Mouse (Mus musculus): ENCODE measurements around the gene Med25. TPM values are rescaled to one million over a fixed set of nuclear protein-coding genes. Genes with fewer than 3 reads are reported as not detected.
A peak's percentile ranks its signal among the peaks of the same experiment; 100 is the strongest.

Gene Med25
- polyA plus RNA-seq, 1 experiment from 2014 or later: 72.5 TPM

GRCm38 (mm10) chr7:44856265-44856916, 36.1 kb downstream of the Med25 start:
- H3K4me2 ChIP-seq: peak overlapping the region; percentile 93
- peak overlapping the region; percentile 83 for H3K9ac ChIP-seq (ENCODE audit: low read depth, low read length)
- no peak for ATAC-seq (replicated peaks; ENCODE audit: low FRiP score)
- H3K4me3 ChIP-seq (ENCODE audit: low read depth, low read length): peak overlapping the region; percentile 91
- H3K4me1 ChIP-seq (replicated peaks; ENCODE audit: control insufficient read depth, insufficient read depth, low read length): peaks cover 51% of the 10 kb centered on the region
- no peaks in the 10 kb centered on the region for H3K27me3 ChIP-seq (replicated peaks; ENCODE audit: control insufficient read depth, insufficient read depth, low read length)
- peak overlapping the region; percentile 97 for H3K27ac ChIP-seq (ENCODE audit: low read depth, low read length)
- peaks cover 9% of the 10 kb centered on the region; the same call in 1 of the 2 replicates for H3K36me3 ChIP-seq (ENCODE audit: control insufficient read depth, insufficient read depth, low read length)
- no peaks in the 10 kb centered on the region for H3K9me3 ChIP-seq (ENCODE audit: control insufficient read depth, low read length)
- no peak for DNase-seq (ENCODE audit: low spot score)
- WGBS: 34% methylated on average over 9 of the region's 9 CpGs

GRCm38 (mm10) chr7:44855036-44855435, 37.5 kb downstream of the Med25 start:
- no peak for DNase-seq (ENCODE audit: low spot score)
- no peak for ATAC-seq (replicated peaks; ENCODE audit: low FRiP score)
- Histone ChIP-seq H3K9ac (ENCODE audit: low read depth, low read length) (peak overlapping the region; percentile 84), H3K36me3 (ENCODE audit: control insufficient read depth, insufficient read depth, low read length) (peaks cover 8% of the 10 kb centered on the region; the same call in 1 of the 2 replicates), H3K4me2 (peak overlapping the region; percentile 93), H3K4me1 (replicated peaks; ENCODE audit: control insufficient read depth, insufficient read depth, low read length) (peaks cover 52% of the 10 kb centered on the region), H3K4me3 (ENCODE audit: low read depth, low read length) (peak overlapping the region; percentile 62), H3K27ac (ENCODE audit: low read depth, low read length) (peak overlapping the region; percentile 97), H3K27me3 (replicated peaks; ENCODE audit: control insufficient read depth, insufficient read depth, low read length) (no peaks in the 10 kb centered on the region), H3K9me3 (ENCODE audit: control insufficient read depth, low read length) (no peaks in the 10 kb centered on the region)
- 40% methylated on average over 10 of the region's 10 CpGs for WGBS

GRCm38 (mm10) chr7:44854356-44855031, 38.0 kb downstream of the Med25 start:
- DNase-seq (ENCODE audit: low spot score): peak; percentile 86
- peak overlapping the region; percentile 84 for H3K9ac ChIP-seq (ENCODE audit: low read depth, low read length)
- H3K9me3 ChIP-seq (ENCODE audit: control insufficient read depth, low read length): no peaks in the 10 kb centered on the region
- no peaks in the 10 kb centered on the region for H3K27me3 ChIP-seq (replicated peaks; ENCODE audit: control insufficient read depth, insufficient read depth, low read length)
- H3K27ac ChIP-seq (ENCODE audit: low read depth, low read length): peak overlapping the region; percentile 97
- peak overlapping the region; percentile 93 for H3K4me2 ChIP-seq
- WGBS: 1% methylated on average over 45 of the region's 45 CpGs
- peaks cover 52% of the 10 kb centered on the region for H3K4me1 ChIP-seq (replicated peaks; ENCODE audit: control insufficient read depth, insufficient read depth, low read length)
- peaks cover 8% of the 10 kb centered on the region; the same call in 1 of the 2 replicates for H3K36me3 ChIP-seq (ENCODE audit: control insufficient read depth, insufficient read depth, low read length)
- peak; percentile 70 for ATAC-seq (replicated peaks; ENCODE audit: low FRiP score)
- H3K4me3 ChIP-seq (ENCODE audit: low read depth, low read length): peak overlapping the region; percentile 62

- Histone ChIP-seq H3K9me3 (ENCODE audit: control insufficient read depth, low read length) (no peaks in the 10 kb centered on the region), H3K27ac (ENCODE audit: low read depth, low read length) (peak overlapping the region; percentile 97), H3K4me3 (ENCODE audit: low read depth, low read length) (peak overlapping the region; percentile 62), H3K36me3 (ENCODE audit: control insufficient read depth, insufficient read depth, low read length) (peaks cover 8% of the 10 kb centered on the region; the same call in 1 of the 2 replicates), H3K4me1 (replicated peaks; ENCODE audit: control insufficient read depth, insufficient read depth, low read length) (peaks cover 52% of the 10 kb centered on the region), H3K9ac (ENCODE audit: low read depth, low read length) (peak overlapping the region; percentile 84), H3K4me2 (peak overlapping the region; percentile 93), H3K27me3 (replicated peaks; ENCODE audit: control insufficient read depth, insufficient read depth, low read length) (no peaks in the 10 kb centered on the region)
- WGBS: 28% methylated on average over 26 of the region's 26 CpGs
- ATAC-seq (replicated peaks; ENCODE audit: low FRiP score) (no peak), DNase-seq (ENCODE audit: low spot score) (no peak)
These were observed 38.7 kb downstream of the Med25 start for GRCm38 (mm10) chr7:44853596-44854355.

- Histone ChIP-seq H3K27ac (ENCODE audit: low read depth, low read length) (no peak overlapping the region), H3K9me3 (ENCODE audit: control insufficient read depth, low read length) (no peaks in the 10 kb centered on the region), H3K4me1 (replicated peaks; ENCODE audit: control insufficient read depth, insufficient read depth, low read length) (peaks cover 47% of the 10 kb centered on the region), H3K9ac (ENCODE audit: low read depth, low read length) (no peak overlapping the region; the same call in 1 of the 2 replicates), H3K36me3 (ENCODE audit: control insufficient read depth, insufficient read depth, low read length) (peaks cover 8% of the 10 kb centered on the region; the same call in 1 of the 2 replicates), H3K4me3 (ENCODE audit: low read depth, low read length) (no peak overlapping the region), H3K4me2 (peak overlapping the region; percentile 93), H3K27me3 (replicated peaks; ENCODE audit: control insufficient read depth, insufficient read depth, low read length) (no peaks in the 10 kb centered on the region)
- DNase-seq (ENCODE audit: low spot score): no peak
- 87% methylated on average over 2 of the region's 2 CpGs for WGBS
- ATAC-seq (replicated peaks; ENCODE audit: low FRiP score): no peak
These were observed 39.4 kb downstream of the Med25 start for GRCm38 (mm10) chr7:44853065-44853464.

- ATAC-seq (replicated peaks; ENCODE audit: low FRiP score) (no peak), DNase-seq (ENCODE audit: low spot score) (no peak)
- Histone ChIP-seq H3K36me3 (ENCODE audit: control insufficient read depth, insufficient read depth, low read length) (peaks cover 8% of the 10 kb centered on the region; the same call in 1 of the 2 replicates), H3K27me3 (replicated peaks; ENCODE audit: control insufficient read depth, insufficient read depth, low read length) (no peaks in the 10 kb centered on the region), H3K4me1 (replicated peaks; ENCODE audit: control insufficient read depth, insufficient read depth, low read length) (peaks cover 45% of the 10 kb centered on the region), H3K27ac (ENCODE audit: low read depth, low read length) (peak overlapping the region; percentile 45), H3K9ac (ENCODE audit: low read depth, low read length) (peak overlapping the region; percentile 38; the same call in 1 of the 2 replicates), H3K4me2 (peak overlapping the region; percentile 93), H3K4me3 (ENCODE audit: low read depth, low read length) (no peak overlapping the region; the same call in 1 of the 2 replicates), H3K9me3 (ENCODE audit: control insufficient read depth, low read length) (no peaks in the 10 kb centered on the region)
- WGBS: 87% methylated on average over 36 of the region's 36 CpGs
These were observed 40.1 kb downstream of the Med25 start for GRCm38 (mm10) chr7:44852259-44853027.

GRCm38 (mm10) chr7:44851625-44852234, 40.8 kb downstream of the Med25 start:
- WGBS: 85% methylated on average over 12 of the region's 12 CpGs
- Histone ChIP-seq H3K9me3 (ENCODE audit: control insufficient read depth, low read length) (no peaks in the 10 kb centered on the region), H3K27ac (ENCODE audit: low read depth, low read length) (no peak overlapping the region), H3K36me3 (ENCODE audit: control insufficient read depth, insufficient read depth, low read length) (peaks cover 10% of the 10 kb centered on the region; the same call in 1 of the 2 replicates), H3K4me1 (replicated peaks; ENCODE audit: control insufficient read depth, insufficient read depth, low read length) (peaks cover 45% of the 10 kb centered on the region), H3K4me3 (ENCODE audit: low read depth, low read length) (peak overlapping the region; percentile 89; the same call in 1 of the 2 replicates), H3K27me3 (replicated peaks; ENCODE audit: control insufficient read depth, insufficient read depth, low read length) (no peaks in the 10 kb centered on the region), H3K9ac (ENCODE audit: low read depth, low read length) (0 out of 2 replicates have a peak overlapping the region, but pooled peaks have one; percentile 38), H3K4me2 (peak overlapping the region; percentile 87; the same call in 1 of the 2 replicates)
- ATAC-seq (replicated peaks; ENCODE audit: low FRiP score) (no peak), DNase-seq (ENCODE audit: low spot score) (no peak)
